Mouse (Mus musculus): ENCODE results near the gene Dmbx1.

- TF ChIP-seq CTCF (IDR thresholded peaks at IDR 0.05; ENCODE audit: extremely low read depth, insufficient read length, insufficient replicate concordance, low read depth, low read length) (no peak), POLR2A (IDR thresholded peaks at IDR 0.05; ENCODE audit: low read depth, low read length) (no peak)
Measured at GRCm38 (mm10) chr4:115905701-115906100, 34.0 kb downstream of the Dmbx1 start.
